Mouse (Mus musculus): ENCODE measurements at regions not wholly inside any gene's neighbourhood (a gene's known extent, or its start where the extent isn't known, plus 50 kb on each side); places are given as distances from the start of the nearest gene placed in this dataset.

DNA sequence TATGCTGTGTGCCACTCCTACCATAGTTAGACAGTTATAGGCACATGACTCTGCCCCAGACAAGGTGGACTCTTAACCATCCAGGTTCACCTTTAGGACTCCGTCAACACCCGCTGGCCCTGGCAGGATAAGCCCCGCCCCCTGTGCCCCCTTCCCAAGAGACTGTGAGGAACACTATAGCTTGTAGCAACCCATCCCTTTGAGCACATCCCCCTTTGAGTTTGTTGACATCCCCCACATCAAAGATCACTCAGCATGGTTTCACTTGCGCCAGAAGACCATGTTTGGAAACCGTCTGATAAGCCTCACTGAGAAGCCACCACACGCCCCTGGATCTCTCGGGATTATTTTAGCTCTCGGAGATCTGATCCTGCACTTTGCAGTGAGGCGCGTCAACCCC is 216.5 kb upstream of the Runx1 start:
- no peak overlapping the region for H3K9ac ChIP-seq (ENCODE audit: low read length)
- no peaks in the 10 kb centered on the region for H3K4me1 ChIP-seq (replicated peaks; ENCODE audit: control insufficient read depth, insufficient read depth, low read length)
- H3K9me3 ChIP-seq (ENCODE audit: control insufficient read depth, low read length) = no peaks in the 10 kb centered on the region
- H3K36me3 ChIP-seq (ENCODE audit: control insufficient read depth, insufficient read depth, low read length) = no peaks in the 10 kb centered on the region
- no peak for ATAC-seq (replicated peaks; ENCODE audit: low FRiP score, low TSS enrichment, low read depth)
- no peak overlapping the region for H3K4me2 ChIP-seq (ENCODE audit: low read length)
- H3K27ac ChIP-seq (ENCODE audit: low read depth) = no peak overlapping the region
- no peaks in the 10 kb centered on the region for H3K27me3 ChIP-seq (replicated peaks; ENCODE audit: control insufficient read depth, insufficient read depth, low read length)
- DNase-seq (ENCODE audit: low spot score) = no peak
- no peak overlapping the region for H3K4me3 ChIP-seq (ENCODE audit: low read depth, low read length)
- WGBS = 65% methylated on average over 10 of the region's 10 CpGs

DNA sequence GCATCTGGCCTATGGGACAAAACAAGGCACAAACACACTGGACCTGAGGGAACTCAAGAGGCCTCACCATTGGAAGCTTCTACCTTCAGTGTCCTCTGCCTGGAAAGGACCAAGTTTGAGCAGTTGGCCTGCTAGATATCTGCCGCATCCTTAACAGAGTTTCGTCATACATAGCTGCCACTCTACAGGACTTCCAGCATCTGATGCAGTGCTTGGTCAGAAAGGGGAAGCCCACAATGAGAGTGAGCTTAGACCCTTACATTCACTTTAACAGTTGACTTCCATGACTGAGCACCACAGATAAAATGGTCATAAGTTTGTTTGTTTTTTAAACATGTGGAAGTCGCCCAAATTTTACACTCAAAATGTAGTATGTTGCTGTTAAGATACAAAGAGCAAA is 215.9 kb upstream of the Runx1 start:
- ATAC-seq (replicated peaks; ENCODE audit: low FRiP score, low TSS enrichment, low read depth) = no peak
- Histone ChIP-seq H3K9ac (ENCODE audit: low read length) (no peak overlapping the region), H3K4me3 (ENCODE audit: low read depth, low read length) (no peak overlapping the region), H3K9me3 (ENCODE audit: control insufficient read depth, low read length) (no peaks in the 10 kb centered on the region), H3K27me3 (replicated peaks; ENCODE audit: control insufficient read depth, insufficient read depth, low read length) (no peaks in the 10 kb centered on the region), H3K36me3 (ENCODE audit: control insufficient read depth, insufficient read depth, low read length) (no peaks in the 10 kb centered on the region), H3K4me2 (ENCODE audit: low read length) (no peak overlapping the region), H3K4me1 (replicated peaks; ENCODE audit: control insufficient read depth, insufficient read depth, low read length) (no peaks in the 10 kb centered on the region), H3K27ac (ENCODE audit: low read depth) (no peak overlapping the region)
- 88% methylated on average over 3 of the region's 3 CpGs for WGBS
- DNase-seq (ENCODE audit: low spot score) = no peak

GRCm38 (mm10) chr16:93041399-93041798 is 215.4 kb upstream of the Runx1 start:
- no peaks in the 10 kb centered on the region for H3K9me3 ChIP-seq (ENCODE audit: control insufficient read depth, low read length)
- no peak overlapping the region for H3K4me3 ChIP-seq (ENCODE audit: low read depth, low read length)
- H3K27ac ChIP-seq (ENCODE audit: low read depth) = no peak overlapping the region
- H3K4me2 ChIP-seq (ENCODE audit: low read length) = no peak overlapping the region
- no peak overlapping the region for H3K9ac ChIP-seq (ENCODE audit: low read length)
- no peaks in the 10 kb centered on the region for H3K4me1 ChIP-seq (replicated peaks; ENCODE audit: control insufficient read depth, insufficient read depth, low read length)
- H3K27me3 ChIP-seq (replicated peaks; ENCODE audit: control insufficient read depth, insufficient read depth, low read length) = no peaks in the 10 kb centered on the region
- DNase-seq (ENCODE audit: low spot score) (no peak), ATAC-seq (replicated peaks; ENCODE audit: low FRiP score, low TSS enrichment, low read depth) (no peak)
- H3K36me3 ChIP-seq (ENCODE audit: control insufficient read depth, insufficient read depth, low read length) = no peaks in the 10 kb centered on the region

DNA sequence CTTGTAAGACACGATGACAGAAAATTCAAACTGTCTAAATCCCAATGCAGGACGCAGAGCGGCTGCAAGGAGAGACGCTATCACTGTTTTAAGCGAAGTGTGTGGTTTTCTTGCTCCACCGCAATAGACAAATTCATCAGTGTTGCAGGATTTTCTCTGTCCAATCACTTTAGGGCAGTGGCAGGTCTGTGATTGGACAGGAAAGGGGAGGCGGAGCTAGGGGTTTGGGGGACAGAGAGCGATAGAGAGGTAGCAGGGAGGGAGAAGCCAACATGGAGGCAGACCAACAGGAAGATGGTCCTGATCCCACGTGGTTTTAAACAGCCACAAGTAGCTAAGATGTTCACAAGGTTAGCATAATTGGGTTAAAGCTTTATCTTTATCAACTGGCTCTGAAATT is 209.7 kb upstream of the Runx1 start:
- no peak overlapping the region for H3K4me2 ChIP-seq (ENCODE audit: low read length)
- 88% methylated on average over 9 of the region's 9 CpGs for WGBS
- H3K4me1 ChIP-seq (replicated peaks; ENCODE audit: control insufficient read depth, insufficient read depth, low read length) = no peaks in the 10 kb centered on the region
- H3K27ac ChIP-seq (ENCODE audit: low read depth) = no peak overlapping the region
- DNase-seq (ENCODE audit: low spot score) (no peak), ATAC-seq (replicated peaks; ENCODE audit: low FRiP score, low TSS enrichment, low read depth) (no peak)
- H3K4me3 ChIP-seq (ENCODE audit: low read depth, low read length) = no peak overlapping the region
- no peaks in the 10 kb centered on the region for H3K36me3 ChIP-seq (ENCODE audit: control insufficient read depth, insufficient read depth, low read length)
- no peak overlapping the region for H3K9ac ChIP-seq (ENCODE audit: low read length)
- H3K27me3 ChIP-seq (replicated peaks; ENCODE audit: control insufficient read depth, insufficient read depth, low read length) = no peaks in the 10 kb centered on the region
- no peaks in the 10 kb centered on the region for H3K9me3 ChIP-seq (ENCODE audit: control insufficient read depth, low read length)

GRCm38 (mm10) chr16:93033943-93034342 is 208.0 kb upstream of the Runx1 start:
- ATAC-seq (replicated peaks; ENCODE audit: low FRiP score, low TSS enrichment, low read depth) = no peak
- Histone ChIP-seq H3K36me3 (ENCODE audit: control insufficient read depth, insufficient read depth, low read length) (no peaks in the 10 kb centered on the region), H3K4me3 (ENCODE audit: low read depth, low read length) (no peak overlapping the region), H3K4me2 (ENCODE audit: low read length) (no peak overlapping the region), H3K27me3 (replicated peaks; ENCODE audit: control insufficient read depth, insufficient read depth, low read length) (no peaks in the 10 kb centered on the region), H3K27ac (ENCODE audit: low read depth) (no peak overlapping the region), H3K4me1 (replicated peaks; ENCODE audit: control insufficient read depth, insufficient read depth, low read length) (no peaks in the 10 kb centered on the region), H3K9ac (ENCODE audit: low read length) (no peak overlapping the region), H3K9me3 (ENCODE audit: control insufficient read depth, low read length) (no peaks in the 10 kb centered on the region)
- DNase-seq (ENCODE audit: low spot score) = no peak
- 89% methylated on average over 3 of the region's 3 CpGs for WGBS

DNA sequence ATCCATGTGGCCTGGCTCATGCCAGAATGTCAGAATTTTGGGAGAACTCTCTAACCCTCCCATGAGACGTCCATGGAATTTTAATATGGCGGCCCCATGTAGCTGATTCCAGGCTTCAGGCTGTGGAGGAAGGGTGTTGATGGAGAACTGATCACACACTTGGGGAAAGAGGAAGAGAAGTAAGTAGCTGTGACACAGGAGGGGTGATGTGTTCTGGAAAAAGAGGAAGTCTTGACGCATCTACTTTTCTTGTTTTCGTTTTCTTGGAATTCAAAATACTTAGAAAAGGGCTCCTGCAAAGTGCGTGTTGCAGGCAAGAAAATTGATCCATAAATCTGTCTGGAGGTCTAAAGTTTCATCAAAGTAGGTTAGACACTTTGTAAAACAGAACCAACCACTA is 205.7 kb upstream of the Runx1 start:
- Histone ChIP-seq H3K4me1 (replicated peaks; ENCODE audit: control insufficient read depth, insufficient read depth, low read length) (no peaks in the 10 kb centered on the region), H3K9ac (ENCODE audit: low read length) (no peak overlapping the region), H3K27me3 (replicated peaks; ENCODE audit: control insufficient read depth, insufficient read depth, low read length) (no peaks in the 10 kb centered on the region), H3K9me3 (ENCODE audit: control insufficient read depth, low read length) (no peaks in the 10 kb centered on the region), H3K27ac (ENCODE audit: low read depth) (no peak overlapping the region), H3K36me3 (ENCODE audit: control insufficient read depth, insufficient read depth, low read length) (no peaks in the 10 kb centered on the region), H3K4me2 (ENCODE audit: low read length) (no peak overlapping the region), H3K4me3 (ENCODE audit: low read depth, low read length) (no peak overlapping the region)
- 82% methylated on average over 5 of the region's 5 CpGs for WGBS
- ATAC-seq (replicated peaks; ENCODE audit: low FRiP score, low TSS enrichment, low read depth) (no peak), DNase-seq (ENCODE audit: low spot score) (no peak)

- Histone ChIP-seq H3K9me3 (ENCODE audit: control insufficient read depth, low read length) (no peaks in the 10 kb centered on the region), H3K9ac (ENCODE audit: low read length) (no peak overlapping the region), H3K4me2 (ENCODE audit: low read length) (no peak overlapping the region), H3K36me3 (ENCODE audit: control insufficient read depth, insufficient read depth, low read length) (no peaks in the 10 kb centered on the region), H3K27ac (ENCODE audit: low read depth) (no peak overlapping the region), H3K4me3 (ENCODE audit: low read depth, low read length) (no peak overlapping the region), H3K4me1 (replicated peaks; ENCODE audit: control insufficient read depth, insufficient read depth, low read length) (no peaks in the 10 kb centered on the region; the same call in 1 of the 2 replicates), H3K27me3 (replicated peaks; ENCODE audit: control insufficient read depth, insufficient read depth, low read length) (no peaks in the 10 kb centered on the region)
- WGBS = 84% methylated on average over 7 of the region's 7 CpGs
- ATAC-seq (replicated peaks; ENCODE audit: low FRiP score, low TSS enrichment, low read depth) (no peak), DNase-seq (ENCODE audit: low spot score) (no peak)
Observed at GRCm38 (mm10) chr16:93028640-93029039, 202.7 kb upstream of the Runx1 start.

GRCm38 (mm10) chr16:93028016-93028415 is 202.1 kb upstream of the Runx1 start:
- no peak overlapping the region for H3K4me3 ChIP-seq (ENCODE audit: low read depth, low read length)
- no peak overlapping the region for H3K9ac ChIP-seq (ENCODE audit: low read length)
- H3K4me2 ChIP-seq (ENCODE audit: low read length) = no peak overlapping the region
- no peaks in the 10 kb centered on the region for H3K27me3 ChIP-seq (replicated peaks; ENCODE audit: control insufficient read depth, insufficient read depth, low read length)
- no peaks in the 10 kb centered on the region for H3K36me3 ChIP-seq (ENCODE audit: control insufficient read depth, insufficient read depth, low read length)
- DNase-seq (ENCODE audit: low spot score) = no peak
- WGBS = 92% methylated on average over 7 of the region's 7 CpGs
- ATAC-seq (replicated peaks; ENCODE audit: low FRiP score, low TSS enrichment, low read depth) = no peak
- no peaks in the 10 kb centered on the region; the same call in 1 of the 2 replicates for H3K4me1 ChIP-seq (replicated peaks; ENCODE audit: control insufficient read depth, insufficient read depth, low read length)
- no peaks in the 10 kb centered on the region for H3K9me3 ChIP-seq (ENCODE audit: control insufficient read depth, low read length)
- H3K27ac ChIP-seq (ENCODE audit: low read depth) = no peak overlapping the region

DNA sequence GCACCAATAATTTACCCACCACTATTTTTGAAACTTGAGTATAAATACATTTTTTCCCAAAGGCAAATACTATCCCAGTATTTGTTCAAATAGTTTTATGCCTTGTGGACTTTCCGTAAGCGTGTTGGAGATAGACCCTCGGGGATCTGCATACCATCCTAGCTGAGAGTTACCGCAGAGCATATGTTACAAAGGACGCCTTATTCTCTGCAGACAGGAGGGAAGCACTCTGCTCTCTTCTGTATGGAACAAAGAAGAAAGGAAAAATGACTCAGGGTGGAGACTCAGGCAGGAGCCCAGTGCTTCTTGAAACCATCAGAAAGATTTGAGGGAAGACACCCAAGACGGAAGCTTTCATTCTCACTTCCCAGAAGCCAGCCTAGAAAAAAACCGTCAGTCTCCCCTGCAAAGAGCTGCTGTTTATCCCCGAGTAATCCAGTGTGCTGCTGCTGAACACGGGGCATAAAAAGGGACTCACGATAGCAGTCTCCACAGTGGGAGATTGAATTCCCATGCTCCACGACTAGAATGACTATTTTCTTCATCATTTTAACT is 200.2 kb upstream of the Runx1 start:
- H3K4me1 ChIP-seq (replicated peaks; ENCODE audit: control insufficient read depth, insufficient read depth, low read length) = no peaks in the 10 kb centered on the region; the same call in 1 of the 2 replicates
- H3K27me3 ChIP-seq (replicated peaks; ENCODE audit: control insufficient read depth, insufficient read depth, low read length) = no peaks in the 10 kb centered on the region
- DNase-seq (ENCODE audit: low spot score) (no peak), ATAC-seq (replicated peaks; ENCODE audit: low FRiP score, low TSS enrichment, low read depth) (no peak)
- H3K4me2 ChIP-seq (ENCODE audit: low read length) = 0 out of 2 replicates have a peak overlapping the region, but pooled peaks have one; percentile 11
- 29% methylated on average over 11 of the region's 11 CpGs for WGBS
- H3K9ac ChIP-seq (ENCODE audit: low read length) = no peak overlapping the region
- no peaks in the 10 kb centered on the region for H3K9me3 ChIP-seq (ENCODE audit: control insufficient read depth, low read length)
- H3K36me3 ChIP-seq (ENCODE audit: control insufficient read depth, insufficient read depth, low read length) = no peaks in the 10 kb centered on the region
- peak overlapping the region; percentile 51; the same call in 1 of the 2 replicates for H3K27ac ChIP-seq (ENCODE audit: low read depth)
- H3K4me3 ChIP-seq (ENCODE audit: low read depth, low read length) = no peak overlapping the region

All from intestine, embryonic 14.5 days (tissue).